Mouse (Mus musculus) lung, postnatal 0 days (tissue): ENCODE results near the gene Rasgef1a.
A peak's percentile ranks its signal among the peaks of the same experiment; 100 is the strongest.

Source experiments
- CTCF ChIP-seq: IDR thresholded peaks from 2 replicates; pipeline ENCODE4 v1.5.1; 2016; ENCODE audit warnings: antibody characterized with exemption, mild to moderate bottlenecking
- EP300 ChIP-seq: IDR thresholded peaks from 2 replicates; pipeline ENCODE4 v1.6.1; 2016; ENCODE audit warnings: antibody characterized with exemption, mild to moderate bottlenecking, control low read depth

GRCm38 (mm10) chr6:118066199-118067081, 55.2 kb downstream of the Rasgef1a start:
- TF ChIP-seq EP300 (0 out of 2 replicates have a peak, but pooled peaks have one; percentile 50), CTCF (no peak)
